Mouse (Mus musculus) thymus, postnatal 25 days (tissue): ENCODE results near the gene Zfp597.

ENCODE experiments used
- DNase-seq: peaks from one replicate; pipeline ENCODE4 v3.0.0; 2022

The Zfp597 gene

DNA sequence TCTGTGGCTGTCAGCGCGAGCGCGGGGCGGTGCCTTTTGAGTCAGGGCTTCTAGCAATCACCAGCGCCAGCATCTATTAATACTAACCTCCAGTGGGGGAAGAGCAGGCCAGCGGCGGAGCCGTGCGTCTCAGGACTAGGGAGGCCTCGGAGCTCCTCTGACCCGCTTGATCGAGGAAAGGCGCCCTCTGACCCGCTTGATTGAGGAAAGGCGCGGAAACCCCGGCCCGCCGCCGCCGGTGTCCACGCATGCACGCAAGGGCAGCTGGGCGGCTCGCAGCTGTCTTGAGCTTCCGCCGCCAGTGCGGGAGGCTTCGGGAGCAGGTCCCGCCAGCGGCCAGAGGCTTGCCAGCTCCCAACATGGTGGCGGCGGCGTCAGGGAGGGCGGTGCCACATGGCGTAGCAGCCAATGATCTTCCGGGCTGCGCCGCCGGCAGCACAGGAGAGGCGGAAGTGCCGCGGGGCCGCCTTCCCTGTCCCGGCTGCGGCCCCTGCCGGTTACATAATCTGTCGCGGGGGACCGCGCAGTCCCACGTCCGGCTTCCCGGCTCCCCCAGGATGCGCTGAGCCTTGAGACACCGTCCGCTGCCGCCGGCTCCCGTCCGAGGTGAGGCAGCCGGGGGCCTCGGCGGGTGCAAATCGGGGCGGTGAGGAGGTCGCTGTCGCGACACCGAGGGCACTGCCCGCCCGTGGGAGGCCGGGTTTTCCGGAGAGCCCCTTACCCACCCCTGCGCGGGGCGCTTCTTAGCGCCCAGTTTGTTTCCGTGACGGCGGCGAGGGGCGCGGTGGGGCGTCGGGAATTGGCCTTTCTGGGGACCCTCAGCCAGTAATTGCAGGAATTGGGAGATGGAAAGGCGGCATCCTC, at the start of gene Zfp597, which contains the start of gene Gm20695:
Gene Zfp597 (minus strand): TSS at position 361 of the 864 bp plus-strand sequence.
Gene Gm20695 (plus strand): TSS at position 448 of the 864 bp plus-strand sequence.
- DNase-seq = peak; percentile 95

DNA sequence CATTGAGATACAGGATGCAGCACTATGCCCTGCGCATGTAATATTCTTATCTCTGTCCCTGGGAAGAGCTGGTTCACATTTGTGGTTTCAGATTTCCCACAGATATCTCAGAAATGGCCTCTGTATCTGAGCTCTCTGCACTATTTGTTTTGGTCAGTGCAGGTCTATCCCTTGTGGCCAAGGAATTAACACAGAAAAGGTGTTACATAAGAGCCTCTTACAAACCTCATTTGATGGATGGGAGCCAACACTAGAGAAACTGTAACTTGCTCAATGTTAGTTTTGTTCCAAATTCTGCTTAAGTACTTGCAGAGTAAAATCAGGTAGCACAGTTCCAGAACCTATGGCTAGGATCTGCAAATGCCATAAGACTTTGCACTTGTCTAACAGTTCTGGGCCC, 49.7 kb upstream of the Zfp597 start:
- DNase-seq = no peak

DNA sequence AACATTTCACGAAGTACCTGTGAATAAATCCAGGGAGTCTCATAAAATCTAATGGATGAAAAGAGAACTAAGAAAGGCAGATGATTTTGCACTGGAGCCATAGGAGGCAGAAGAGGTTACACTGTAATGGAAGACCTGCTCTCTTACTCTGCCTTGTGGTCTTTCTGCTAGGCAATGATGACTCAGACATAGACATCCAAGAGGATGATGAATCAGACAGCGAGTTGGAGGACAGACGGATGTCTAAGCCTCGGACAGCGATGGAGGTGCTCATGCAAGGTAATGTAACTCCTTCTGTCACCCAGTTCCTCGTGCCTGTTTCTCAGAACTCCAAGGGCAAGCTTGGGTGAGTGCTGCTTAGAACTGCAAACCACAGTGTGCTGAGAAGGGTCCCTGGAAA, 49.2 kb upstream of the Zfp597 start:
- no peak for DNase-seq

DNA sequence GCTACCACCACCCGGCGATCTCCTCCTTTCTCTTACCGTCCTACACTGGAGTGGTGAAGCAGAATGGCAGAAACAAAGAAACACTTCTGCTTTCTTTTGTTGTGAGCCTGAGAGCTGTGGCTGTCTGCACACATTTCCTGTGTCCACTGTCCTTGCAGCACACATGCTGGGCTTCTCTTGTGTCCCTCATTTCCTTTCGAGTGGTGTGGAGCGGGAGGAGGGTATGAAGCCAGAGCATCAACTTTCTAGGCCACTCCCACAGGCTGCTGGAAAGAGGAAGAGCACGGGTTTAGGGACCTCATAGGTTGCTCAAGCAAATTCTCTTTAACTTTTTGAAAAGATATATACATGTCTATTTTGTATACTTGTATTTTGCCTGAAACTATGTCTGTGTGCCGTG, 44.8 kb upstream of the Zfp597 start:
- no peak for DNase-seq

DNA sequence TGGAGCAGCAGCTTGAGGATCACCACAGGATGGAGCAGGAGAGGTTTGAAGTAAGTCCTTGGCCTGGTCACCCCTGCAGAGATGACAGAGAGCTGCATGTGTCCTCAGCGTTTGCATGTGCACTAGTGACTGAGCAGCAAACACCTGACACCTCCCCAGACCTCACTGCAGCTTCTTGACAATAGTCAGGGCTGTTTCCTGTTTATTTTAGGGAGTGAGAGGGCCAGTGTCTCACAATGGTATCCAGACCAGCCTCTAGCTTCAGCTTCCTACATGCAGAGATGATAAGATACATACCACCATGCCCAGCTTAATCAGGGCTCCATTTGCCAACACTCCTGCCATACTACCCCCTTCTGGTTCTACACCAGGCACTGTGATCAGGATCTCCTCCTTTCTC, 44.2 kb upstream of the Zfp597 start:
- no peak for DNase-seq

DNA sequence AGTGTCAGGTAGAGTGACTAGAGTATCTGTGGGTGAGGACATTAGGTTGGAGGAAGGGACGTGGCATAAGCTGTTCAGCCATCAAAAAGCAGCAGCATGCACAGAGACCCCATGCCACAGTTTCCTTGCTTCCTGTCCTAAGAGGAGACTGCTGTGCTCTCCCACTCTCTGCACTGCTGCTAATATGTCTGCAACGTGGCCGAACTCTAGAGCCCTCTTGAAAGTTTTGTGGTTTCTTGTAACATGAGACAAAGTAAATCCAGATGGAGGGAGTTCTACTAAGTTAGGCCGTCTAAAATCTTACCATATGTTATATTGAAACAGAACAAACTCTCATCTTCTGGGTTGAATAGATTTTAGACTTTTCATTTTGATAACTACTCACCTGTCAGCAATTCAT, 39.6 kb upstream of the Zfp597 start:
- no peak for DNase-seq

DNA sequence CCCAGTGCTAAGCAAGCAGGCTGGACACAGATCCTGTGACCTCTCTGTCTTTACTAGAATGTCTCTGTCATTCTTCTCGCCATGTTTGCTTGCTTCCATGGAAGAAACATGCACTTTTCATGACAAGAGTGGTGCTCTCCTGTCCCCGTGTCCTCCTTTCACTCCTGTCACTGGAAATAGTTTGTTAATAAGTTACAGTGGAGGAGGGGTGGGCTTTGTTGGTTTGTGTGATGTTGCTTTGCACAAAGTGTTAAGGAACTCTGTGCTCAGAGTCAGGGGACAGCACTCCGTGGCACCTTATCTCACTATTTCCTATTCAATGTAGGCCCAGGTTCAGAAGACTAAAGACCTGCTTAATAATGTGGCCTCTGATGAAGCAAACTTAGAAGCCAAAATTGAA, 39.2 kb upstream of the Zfp597 start:
- no peak for DNase-seq

DNA sequence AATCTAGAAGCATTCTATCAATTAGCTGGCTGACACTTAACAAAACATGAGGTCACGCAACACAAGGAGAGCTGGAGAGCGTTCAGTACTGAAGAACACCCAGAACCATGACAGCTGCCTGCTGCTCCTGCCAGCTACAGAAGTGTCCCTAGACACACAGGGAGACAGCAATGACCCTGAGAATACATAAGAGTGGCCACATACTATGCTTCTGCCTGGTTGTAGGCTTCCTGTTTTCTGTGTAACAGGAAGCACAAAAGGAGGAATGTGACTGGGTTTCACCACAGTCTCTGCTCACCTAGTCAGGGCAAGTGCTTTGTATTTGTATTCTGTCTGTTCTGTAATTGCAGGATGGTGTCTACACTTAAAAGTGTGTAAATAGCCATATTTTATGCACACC, 36.4 kb upstream of the Zfp597 start:
- DNase-seq = no peak

DNA sequence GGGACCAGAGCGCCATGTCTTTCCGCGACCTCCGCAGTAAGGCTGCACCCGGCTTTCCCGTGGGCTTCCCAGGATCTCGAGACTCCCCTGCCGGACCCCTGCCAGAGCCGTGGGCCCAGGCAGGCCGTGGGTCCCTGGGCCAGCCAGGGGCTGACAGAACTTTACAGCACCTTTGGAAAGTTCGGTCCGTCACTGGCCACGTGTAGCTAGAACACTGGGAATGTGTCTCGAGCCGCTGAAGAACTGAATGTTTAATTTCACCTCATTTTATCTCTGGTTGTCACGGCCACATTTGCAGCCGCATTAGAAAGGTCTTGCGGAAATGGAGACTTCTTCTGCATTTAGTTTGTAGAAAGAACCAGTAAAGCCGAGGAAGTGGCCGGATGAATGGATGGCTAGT, 24.8 kb upstream of the Zfp597 start:
- no peak for DNase-seq

DNA sequence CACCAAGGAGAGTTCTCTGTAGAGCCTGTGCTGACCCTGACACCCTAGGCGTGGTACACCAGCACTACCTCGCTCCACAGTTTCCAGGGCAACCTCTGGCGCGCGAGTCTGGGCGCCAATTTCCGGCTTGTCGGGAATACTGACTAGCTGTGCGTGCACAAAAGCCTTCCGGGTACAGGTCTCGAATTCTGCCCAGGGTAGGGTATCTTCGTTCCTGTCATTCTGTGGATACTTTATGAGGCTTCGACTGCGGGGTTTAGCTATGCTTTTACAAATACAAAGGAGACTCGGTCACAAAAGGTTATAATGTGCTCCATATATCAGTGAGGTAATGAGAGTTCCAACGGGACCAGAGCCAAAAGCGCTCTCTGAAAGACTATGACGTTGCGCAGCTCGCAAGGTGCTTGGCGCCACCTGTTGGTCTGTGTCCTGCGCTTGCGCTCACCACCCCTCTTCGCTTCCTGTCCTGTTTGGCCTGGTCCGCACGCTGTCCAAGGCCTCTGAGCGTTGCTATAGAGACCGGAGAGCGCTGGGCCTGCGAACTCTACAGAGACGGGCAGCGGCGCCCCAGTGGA, 24.3 kb upstream of the Zfp597 start, which contains the start of the genes 1700037C18Rik and Cluap1:
Gene 1700037C18Rik (minus strand): TSS at position 153 of the 575 bp plus-strand sequence.
Gene Cluap1 (plus strand): TSS at position 265 of the 575 bp plus-strand sequence.
- DNase-seq = peak; percentile 88

DNA sequence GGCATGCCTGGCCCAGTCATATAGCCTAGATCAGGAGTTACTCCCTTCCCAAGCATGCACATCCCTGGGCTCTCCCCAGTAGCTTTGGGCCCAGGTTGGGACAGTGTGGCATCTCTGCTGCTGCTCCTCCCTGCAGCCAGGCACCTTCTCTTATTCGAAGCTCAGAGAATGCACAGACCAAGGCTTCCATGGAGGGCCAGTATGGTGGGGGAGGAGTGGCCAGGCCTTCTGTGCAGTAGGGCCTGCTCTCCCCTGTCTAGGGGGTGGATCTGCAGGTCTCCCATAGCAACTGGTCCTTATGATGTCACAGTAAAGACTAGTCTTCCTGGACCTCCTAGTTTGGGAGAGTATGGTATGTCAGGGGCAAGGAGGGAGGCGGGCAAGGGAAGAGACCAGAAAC, 23.1 kb upstream of the Zfp597 start:
- no peak for DNase-seq

DNA sequence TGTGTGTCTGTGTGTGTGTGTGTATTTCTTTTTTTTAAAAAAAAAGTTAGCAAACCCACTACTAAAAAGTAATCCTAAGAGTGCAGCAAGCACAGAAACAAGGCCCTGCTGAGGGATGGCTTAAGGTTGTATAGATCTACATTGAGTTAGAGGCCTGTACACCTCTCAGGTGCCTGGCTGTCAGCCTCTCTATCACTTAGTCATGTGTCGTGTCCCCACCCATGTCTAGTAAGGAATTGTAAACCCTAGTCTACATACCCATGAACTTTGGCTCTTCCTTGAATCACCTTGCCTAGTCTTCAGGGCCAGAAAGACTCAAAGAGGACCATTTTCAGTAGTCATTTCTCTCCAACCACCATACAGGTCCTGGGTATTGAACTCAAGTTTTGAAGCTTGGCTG, 12.2 kb upstream of the Zfp597 start:
- no peak for DNase-seq

DNA sequence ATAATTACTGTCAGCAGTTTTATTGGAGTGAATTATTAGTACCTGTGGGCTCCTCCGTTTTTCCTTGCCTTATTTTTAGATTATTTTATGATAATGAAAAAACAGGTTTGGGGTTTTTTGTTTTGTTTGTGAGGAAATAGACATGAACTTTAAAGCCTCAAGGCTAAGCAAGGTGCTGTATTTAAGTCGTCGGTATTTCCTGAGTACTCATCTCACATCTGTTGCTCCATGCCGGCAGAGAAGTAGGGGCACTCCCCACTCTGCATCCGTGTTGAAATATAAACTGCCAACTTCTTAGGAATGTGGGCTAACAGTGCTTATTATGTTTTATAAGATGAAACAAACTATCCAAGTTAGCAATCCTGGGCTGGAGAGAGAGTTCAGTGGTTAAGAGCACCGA, 11.7 kb upstream of the Zfp597 start:
- no peak for DNase-seq

DNA sequence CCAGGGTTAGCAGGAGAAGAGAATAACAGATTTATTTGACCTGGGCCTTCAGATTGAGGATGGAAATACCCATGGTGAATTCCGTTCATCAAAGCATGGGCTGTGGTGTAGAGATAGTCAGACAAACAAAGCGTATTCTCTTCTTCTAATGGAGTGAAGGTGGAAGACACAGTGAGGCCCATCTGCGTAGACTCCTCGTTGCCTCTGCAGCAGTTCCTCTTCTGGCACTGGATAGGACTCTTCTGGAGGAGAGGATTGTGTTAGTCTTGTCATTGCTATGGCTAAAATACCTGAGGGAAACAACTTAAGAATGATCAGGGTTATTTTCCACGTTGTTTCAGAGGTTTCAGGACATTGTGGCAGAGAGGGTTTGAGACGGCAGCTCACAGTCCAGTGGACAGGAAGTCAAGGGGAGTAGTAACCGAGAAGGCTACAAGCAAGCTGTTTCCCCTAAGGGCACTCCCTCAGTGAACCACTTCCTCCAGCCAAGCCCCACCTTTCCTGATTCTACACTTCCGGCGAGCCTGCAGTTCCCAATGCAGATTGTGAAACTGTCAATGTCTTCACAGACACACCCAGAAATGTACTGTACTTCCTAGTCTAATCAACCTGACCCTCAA, 10.9 kb upstream of the Zfp597 start:
- peak; percentile 47 for DNase-seq

DNA sequence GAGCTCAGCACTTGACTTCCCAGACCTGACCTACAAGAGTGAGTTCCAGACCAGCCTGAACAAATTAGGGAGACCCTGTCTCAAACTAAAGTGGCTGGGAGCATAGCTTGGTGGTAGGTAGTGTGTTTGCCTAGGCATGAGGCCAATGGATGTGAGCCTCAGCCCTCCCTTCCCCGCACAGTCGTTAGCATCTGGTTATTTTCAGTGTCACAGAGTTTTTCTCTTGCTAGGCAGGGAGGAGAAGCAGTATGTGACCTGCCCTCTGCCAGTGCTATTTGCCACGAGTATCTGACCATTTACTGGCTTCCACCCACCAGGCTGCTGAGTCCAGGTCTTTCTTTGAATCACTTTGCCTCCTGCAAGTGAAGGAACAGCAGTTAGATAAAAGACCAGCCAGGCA, 9.4 kb upstream of the Zfp597 start:
- no peak for DNase-seq

DNA sequence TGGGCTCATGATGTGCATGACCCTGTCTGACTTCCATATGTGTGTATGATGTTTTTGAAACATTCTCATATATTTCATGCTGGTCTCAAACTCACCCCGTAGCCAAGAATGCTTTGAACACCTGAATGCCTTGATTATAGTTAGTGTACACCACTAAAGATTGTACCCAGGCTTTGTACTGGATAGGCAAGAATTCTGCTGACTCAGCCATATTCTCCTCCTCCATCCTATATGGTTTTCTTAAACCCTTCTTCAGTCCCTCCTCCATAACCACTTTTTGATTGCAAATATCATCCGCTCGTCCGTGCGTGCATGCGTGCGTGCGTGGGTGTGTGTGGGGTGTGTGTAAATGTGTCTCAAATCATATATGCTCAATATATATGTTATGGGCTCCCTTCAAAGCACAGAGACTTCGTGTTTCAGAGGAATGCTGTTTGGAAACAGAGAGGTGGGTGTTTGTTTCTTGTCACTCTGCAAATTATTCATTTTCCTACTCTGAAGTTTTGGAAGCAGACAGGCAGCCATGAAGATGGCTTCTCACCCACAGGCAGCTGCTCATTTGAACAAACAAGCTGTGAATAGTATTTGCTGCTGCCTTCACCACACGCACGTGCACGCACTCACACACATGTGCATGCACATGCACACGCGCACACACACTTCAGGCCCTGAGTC, 7.4 kb upstream of the Zfp597 start:
- DNase-seq = no peak

DNA sequence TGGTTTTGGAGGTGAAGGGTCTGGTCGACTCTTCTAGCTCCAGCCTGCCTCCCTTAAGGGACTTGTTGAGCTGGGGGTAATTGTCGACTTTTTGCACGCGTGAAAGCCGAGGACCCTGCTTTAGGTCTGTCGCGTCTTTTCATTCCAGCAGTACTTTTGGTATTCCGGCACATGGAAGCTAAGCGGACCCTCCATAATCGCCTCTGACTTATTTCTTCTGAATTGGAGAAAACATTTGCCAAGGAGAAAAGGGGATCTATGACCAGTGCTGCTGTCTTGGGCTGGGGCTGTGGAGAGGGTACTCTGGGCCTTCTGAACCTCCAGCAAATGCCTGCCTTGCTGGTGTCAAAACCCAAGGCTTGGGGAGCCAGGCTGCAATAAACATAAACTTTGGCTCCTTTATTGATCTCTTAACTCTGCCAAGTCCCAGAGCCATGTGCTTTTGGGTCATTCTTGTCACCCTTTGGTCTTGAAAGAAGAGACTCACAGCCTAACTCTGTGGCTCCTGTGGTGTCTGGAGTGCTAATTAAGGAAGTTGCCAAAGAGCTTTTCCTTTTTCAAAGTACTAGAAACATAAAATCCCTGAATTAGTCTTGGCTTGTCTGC, 807 bp upstream of the Zfp597 start:
- DNase-seq = no peak

DNA sequence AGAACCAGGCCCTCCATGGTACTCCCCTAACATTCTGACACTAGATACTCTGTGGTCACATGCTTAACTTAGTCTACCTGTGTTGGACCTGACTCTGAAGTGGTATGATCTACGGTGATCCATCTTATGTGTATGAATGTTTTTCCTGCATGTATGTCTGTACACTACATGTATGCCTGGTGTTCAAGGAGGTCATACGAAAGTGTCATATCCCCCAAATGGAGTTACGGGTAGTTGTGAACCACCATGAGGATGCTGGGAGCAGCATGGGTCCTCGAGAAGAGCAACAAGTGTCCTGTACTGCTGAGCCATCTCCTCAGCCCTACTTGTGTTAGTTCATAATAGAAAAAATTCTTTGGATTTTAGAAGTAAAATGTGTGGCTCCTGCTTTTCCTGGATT, 8.0 kb downstream of the Zfp597 start:
- no peak for DNase-seq

DNA sequence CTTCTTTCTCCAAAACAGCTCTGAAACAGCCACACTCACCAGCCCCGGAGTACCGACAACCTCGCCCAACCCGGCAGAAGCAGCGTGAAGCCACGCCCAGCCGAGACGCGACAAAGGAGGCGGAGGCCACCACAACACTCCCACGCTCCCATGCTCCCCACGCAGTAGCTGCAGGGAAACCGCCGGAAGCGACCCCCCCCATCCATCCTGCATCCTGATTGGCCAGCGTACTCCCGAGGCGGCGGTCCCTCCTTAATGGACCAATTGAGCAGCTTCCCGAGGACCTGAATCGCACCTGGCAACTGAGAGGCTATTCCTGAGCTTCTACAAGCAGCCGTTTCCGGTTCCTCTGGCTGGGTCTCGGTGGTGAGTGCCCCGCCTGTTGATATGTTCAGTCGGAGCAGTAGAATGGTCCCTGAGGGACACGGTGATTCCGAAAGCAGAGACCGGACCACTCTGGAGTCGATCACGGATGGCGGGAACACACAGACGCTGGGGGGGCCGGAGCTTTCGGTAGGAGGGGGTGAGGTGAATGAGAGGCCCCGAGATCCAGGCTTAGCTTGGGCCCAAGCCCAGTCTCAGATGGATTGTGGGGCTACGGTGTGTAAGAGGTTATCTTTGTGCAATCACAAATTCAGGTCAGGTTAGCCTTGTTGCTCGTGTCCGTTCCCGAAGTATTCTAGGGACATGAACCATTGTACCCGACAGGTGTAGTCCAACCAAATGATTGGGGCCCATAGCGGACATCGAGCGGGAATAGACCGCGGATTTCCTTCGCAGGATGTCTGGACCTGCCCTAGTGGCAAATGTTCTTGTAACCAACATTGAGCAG, 11.9 kb downstream of the Zfp597 start, which contains the start of gene Naa60:
Gene Naa60 (plus strand): TSS at position 160 of the 832 bp plus-strand sequence.
- DNase-seq = peak; percentile 93

DNA sequence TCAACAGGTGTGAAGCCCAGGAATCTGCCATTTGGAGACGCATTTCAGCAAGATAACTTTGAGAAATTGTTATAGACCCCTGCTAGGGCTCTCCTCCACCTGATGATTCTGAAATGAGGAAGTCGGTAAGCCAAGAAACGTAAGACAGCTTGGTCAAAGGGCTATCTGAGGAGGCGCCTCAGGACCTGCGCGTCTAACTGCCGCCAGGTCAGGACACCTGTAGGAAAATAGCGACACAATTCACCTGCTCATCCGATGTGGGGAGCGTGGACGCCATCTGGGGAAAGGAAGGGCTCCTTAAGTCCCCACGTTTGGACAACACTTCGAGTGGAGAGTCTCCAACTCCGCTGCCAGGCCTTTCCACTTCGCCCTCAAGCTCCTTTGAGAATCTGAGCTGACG, 12.5 kb downstream of the Zfp597 start:
- DNase-seq = no peak

DNA sequence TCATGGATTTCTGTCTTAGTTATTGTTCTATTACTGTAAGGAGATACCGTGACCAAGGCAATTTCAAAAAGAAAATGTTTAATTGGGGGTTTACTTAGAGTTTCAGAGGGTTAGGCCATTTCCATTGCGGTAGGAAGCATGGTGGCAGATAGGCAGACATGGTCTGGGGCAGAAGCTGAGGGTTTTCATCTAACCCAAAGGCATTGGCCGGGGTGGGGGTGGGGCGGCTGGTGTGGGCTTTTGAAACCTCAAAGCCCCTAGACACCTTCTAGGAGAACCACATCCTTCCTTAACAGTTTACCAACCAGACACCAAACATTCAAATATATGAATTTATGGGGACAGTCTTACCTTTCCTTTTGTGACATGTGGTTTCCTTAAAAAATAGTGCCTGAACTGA, 25.1 kb downstream of the Zfp597 start:
- DNase-seq = no peak

DNA sequence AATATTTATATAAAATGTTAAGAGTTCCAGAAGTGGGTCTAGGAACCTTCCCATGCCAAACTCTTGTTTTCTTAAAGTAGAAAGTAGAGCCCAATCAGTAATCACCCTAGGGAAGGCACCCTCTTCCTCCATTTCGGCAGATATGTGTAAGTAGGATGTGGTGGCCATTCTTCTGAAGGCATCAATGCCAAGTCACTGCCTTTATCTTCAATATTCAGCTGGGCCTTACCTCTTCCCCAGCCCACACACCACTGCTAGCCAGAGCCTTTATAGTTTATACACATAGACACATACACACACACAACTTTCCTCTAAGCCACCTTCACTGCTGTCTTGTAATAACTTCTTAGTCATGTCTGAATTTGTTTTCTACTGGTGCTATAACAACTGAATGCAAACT, 28.6 kb downstream of the Zfp597 start:
- DNase-seq = no peak
